Mouse (Mus musculus) spleen, adult 2 months (tissue): ENCODE results near the gene Myo3b. TPM values are rescaled to one million over a fixed set of nuclear protein-coding genes. Genes with fewer than 3 reads are reported as not detected.
"Not testable (repeated sequence)": the region's sequence is repeated elsewhere in the genome, so short reads cannot be mapped to it uniquely, and the experiment has no call there.

Source experiments
- DNase-seq, 2 experiments: peaks; one replicate each; pipeline versions ENCODE4 v3.0.0 to v3.0.0-alpha.2; 2012 to 2021; ENCODE audit warnings: low spot score in 2 of 2, low read depth in 1 of 2
- H3K27ac ChIP-seq: fragments of 200-500 bp; 2 replicates; pipeline ENCODE4 v1.5.1; 2012; ENCODE audit warnings: low read length, inconsistent platforms; ENCODE audit not compliant: insufficient read depth
- H3K27me3 ChIP-seq: fragments of 200-500 bp; 2 replicates; pipeline ENCODE4 v1.6.1; 2012; ENCODE audit warnings: mild to moderate bottlenecking, moderate library complexity, low read length, inconsistent platforms; ENCODE audit not compliant: control insufficient read depth, insufficient read depth
- H3K36me3 ChIP-seq: fragments of 200-500 bp; 2 replicates; pipeline ENCODE4 v1.6.1; 2012; ENCODE audit warnings: mild to moderate bottlenecking, low read length, inconsistent platforms; ENCODE audit not compliant: control insufficient read depth, insufficient read depth
- H3K4me1 ChIP-seq: fragments of 200-500 bp; 2 replicates; pipeline ENCODE4 v1.6.1; 2011; ENCODE audit warnings: inconsistent platforms; ENCODE audit not compliant: control insufficient read depth, insufficient read depth, insufficient read length
- H3K4me3 ChIP-seq: fragments of 200-500 bp; 2 replicates; pipeline ENCODE4 v1.5.1; 2011; ENCODE audit warnings: mild to moderate bottlenecking, inconsistent platforms; ENCODE audit not compliant: insufficient read depth, insufficient read length; ENCODE audit errors: extremely low read depth
- CTCF ChIP-seq: fragments of 200-500 bp; IDR thresholded peaks from 2 replicates; pipeline ENCODE4 v1.5.1; 2011; ENCODE audit warnings: mild to moderate bottlenecking, inconsistent platforms; ENCODE audit not compliant: insufficient read depth, insufficient read length, insufficient replicate concordance; ENCODE audit errors: extremely low read depth
- POLR2A ChIP-seq: fragments of 200-500 bp; IDR thresholded peaks from 2 replicates; pipeline ENCODE4 v1.6.1; 2011; ENCODE audit warnings: low read depth, low read length, inconsistent platforms
- WGBS: fragments of 180-500 bp; shearing (Covaris S2); methylation state at CpG from one replicate; pipeline ENCODE4 v1.1.7; 2018; 5-methylcytosine and 5-hydroxymethylcytosine counted together
- polyA plus RNA-seq: library from polyadenylated mRNA; depleted of rRNA; stranded (reverse); fragments of >200 nt; gene quantifications from 2 replicates; pipeline ENCODE4 v1.2.3, GENCODE M21; 2012; rRNA removed

The Myo3b gene
- 0.18 and 0.20 TPM in 2 replicates for polyA plus RNA-seq

DNA sequence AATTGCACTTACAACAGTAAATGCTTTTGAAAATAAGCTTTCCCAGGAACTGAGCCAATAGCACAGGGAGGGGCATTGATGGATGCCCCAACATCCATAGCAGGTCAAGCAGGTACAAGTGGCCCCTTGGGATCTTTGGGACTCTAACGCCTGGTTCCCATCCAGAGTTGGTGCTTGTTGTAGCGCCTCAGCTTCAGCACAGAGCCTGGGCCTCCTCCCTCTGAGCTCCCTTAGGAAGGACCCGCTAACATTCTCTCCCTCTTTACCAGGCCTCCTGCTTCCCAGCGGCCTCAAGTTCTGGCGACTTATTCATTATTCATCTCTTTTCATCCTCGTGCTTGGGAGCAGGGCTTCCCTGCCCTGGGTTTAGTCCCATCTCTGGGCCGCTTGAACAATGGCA lies at the start of gene Myo3b:
Gene Myo3b, plus strand, starts transcription at position 375 of the 400 bp plus-strand sequence.
- Histone ChIP-seq H3K4me3 (no peak within 1 kb of the TSS), H3K36me3 (no peaks in the 10 kb centered on the region), H3K27ac (no peak within 1 kb of the TSS), H3K27me3 (no peaks in the 10 kb centered on the region), H3K4me1 (no peaks in the 10 kb centered on the region)
- DNase-seq: no peak
- TF ChIP-seq CTCF: no peak
- no peak for TF ChIP-seq POLR2A
- WGBS: 70% methylated on average over 7 of the region's 7 CpGs

DNA sequence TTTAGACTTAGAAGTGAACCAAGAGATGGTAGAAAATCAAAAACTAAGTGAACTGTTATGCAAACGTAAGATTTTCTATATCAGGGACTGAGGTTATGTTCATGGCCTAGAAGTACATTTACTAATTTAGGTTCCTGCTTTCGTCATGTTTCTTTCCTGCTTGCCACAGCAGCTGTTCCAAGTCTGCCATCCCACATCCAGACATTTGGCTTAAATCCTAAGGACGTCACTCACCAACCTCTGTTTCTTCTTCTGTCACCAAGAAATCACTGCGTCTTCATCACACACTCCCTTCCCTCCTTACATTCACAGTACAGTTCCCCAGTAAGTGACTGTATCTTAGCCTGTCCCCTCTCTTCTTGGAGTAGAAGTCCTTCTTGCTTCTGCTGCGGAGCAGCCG lies 49.7 kb upstream of the Myo3b start:
- Histone ChIP-seq H3K27me3 (no peaks in the 10 kb centered on the region), H3K36me3 (peaks cover 14% of the 10 kb centered on the region), H3K4me3 (no peak overlapping the region), H3K4me1 (no peaks in the 10 kb centered on the region), H3K27ac (no peak overlapping the region)
- 90% methylated on average over 6 of the region's 6 CpGs for WGBS
- DNase-seq: no peak
- TF ChIP-seq CTCF: no peak
- no peak for TF ChIP-seq POLR2A

DNA sequence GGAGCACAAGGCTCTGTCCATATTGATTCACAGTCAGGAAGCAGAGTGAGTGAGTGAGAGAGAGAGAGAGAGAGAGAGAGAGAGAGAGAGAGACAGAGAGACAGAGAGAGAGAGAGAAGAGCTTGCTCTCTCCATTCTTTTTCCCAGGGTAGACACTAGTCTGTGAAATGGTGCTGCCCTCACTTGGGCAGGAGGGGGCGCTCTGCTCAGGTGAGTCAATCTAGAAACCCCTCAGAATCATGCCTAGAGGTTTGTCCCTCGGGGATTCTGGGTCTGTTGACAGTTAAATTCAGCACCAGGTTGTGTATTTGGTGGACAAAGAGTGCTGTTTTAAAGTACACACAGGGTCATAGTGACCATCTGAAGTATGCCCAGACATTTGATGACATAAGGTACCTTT lies 48.3 kb upstream of the Myo3b start:
- DNase-seq: no peak
- no peak for TF ChIP-seq CTCF
- no peak for TF ChIP-seq POLR2A
- Histone ChIP-seq H3K27me3 (no peaks in the 10 kb centered on the region), H3K4me3 (no peak overlapping the region), H3K4me1 (peaks cover 2% of the 10 kb centered on the region; the same call in 1 of the 2 replicates), H3K36me3 (peaks cover 16% of the 10 kb centered on the region), H3K27ac (no peak overlapping the region)
- WGBS: 83% methylated on average over 2 of the region's 2 CpGs

DNA sequence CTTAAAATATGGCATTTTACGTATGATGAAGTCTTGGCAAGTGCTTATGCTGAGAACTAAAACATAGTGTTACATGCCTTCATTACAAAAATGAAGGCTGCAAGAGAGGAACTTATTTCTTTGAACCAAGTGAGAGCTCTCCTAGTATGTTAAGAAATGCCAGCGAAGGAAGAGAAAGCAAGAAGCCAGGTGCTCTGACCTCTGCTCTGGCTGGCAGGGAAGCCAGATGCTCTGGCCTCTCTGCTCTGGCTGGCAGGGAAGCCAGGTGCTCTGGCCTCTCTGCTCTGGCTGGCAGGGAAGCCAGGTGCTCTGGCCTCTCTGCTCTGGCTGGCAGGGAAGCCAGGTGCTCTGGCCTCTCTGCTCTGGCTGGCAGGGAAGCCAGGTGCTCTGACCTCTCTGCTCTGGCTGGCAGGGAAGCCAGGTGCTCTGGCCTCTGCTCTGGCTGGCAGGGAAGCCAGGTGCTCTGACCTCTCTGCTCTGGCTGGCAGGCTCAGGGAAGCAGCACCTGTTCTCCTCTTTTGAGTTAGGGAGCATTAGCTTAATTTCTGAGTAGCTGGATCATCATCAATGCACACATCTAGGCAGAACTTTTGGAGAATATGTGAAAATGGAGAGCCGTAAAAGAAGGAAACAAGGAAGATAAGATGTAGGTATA lies 44.7 kb upstream of the Myo3b start:
- not testable (repeated sequence) for H3K4me1 ChIP-seq, H3K27me3 ChIP-seq, H3K4me3 ChIP-seq, DNase-seq
- H3K27ac ChIP-seq: peak overlapping the region; percentile 50
- H3K36me3 ChIP-seq: peaks cover 18% of the 10 kb centered on the region
- WGBS: 78% methylated on average over 3 of the region's 3 CpGs

DNA sequence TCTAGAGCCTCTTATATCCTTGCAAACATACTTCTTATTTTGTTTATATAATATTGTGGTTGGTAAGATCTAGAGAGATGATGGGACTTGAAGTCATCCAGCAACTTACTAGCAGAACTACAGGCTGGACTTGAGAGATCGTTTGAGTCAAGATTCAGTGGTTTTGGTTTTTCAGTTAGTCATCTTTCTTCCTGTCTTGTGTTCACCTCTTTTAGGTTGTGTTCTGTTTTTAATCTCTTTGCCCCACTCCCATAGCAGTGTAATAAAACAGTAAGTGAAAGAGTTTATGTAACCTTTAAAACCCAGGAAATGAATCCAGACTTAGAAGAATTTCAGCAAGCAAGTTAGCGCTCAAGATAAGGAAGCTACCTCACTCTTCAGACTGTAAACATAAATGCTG lies 44.1 kb upstream of the Myo3b start:
- DNase-seq: no peak
- no peak overlapping the region for H3K27ac ChIP-seq
- no peaks in the 10 kb centered on the region for H3K27me3 ChIP-seq
- TF ChIP-seq CTCF: no peak
- no peak for TF ChIP-seq POLR2A
- peaks cover 2% of the 10 kb centered on the region; the same call in 1 of the 2 replicates for H3K4me1 ChIP-seq
- no peak overlapping the region for H3K4me3 ChIP-seq
- WGBS: 18% methylated on average over 2 of the region's 2 CpGs
- peaks cover 18% of the 10 kb centered on the region for H3K36me3 ChIP-seq

DNA sequence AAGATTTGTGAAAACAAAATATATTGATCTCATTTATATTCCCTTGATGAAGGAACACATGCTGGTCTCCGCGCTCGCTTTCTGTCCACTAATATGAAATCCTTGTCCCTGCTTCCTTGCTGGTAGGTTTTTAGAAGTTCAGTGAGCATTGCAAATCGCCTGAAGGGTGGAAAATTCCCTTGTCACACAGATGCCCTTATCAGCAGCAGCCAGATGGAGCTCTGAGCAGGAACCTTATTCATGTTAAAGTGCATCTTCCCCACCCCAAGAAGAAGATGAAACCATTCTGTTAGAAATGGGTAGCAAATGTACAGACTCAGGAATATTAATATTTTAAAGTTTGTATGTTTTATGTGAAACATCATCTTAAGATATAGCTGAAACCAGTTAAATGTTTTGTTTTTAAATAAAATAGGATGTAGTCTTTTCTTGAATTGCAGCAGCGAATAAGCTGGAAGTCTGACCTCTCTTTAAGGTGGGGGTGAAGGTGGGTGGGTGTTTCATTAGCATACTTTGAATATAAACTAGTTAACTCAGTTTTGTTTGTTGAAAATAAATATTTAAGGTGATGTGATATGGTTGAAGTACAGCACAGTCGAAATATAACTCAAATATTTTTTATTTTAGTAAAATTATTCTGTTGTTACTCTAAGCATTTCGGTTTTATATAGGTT lies 39.7 kb upstream of the Myo3b start:
- Histone ChIP-seq H3K27ac (no peak overlapping the region), H3K4me3 (no peak overlapping the region), H3K4me1 (peaks cover 2% of the 10 kb centered on the region; the same call in 1 of the 2 replicates), H3K36me3 (peaks cover 9% of the 10 kb centered on the region), H3K27me3 (no peaks in the 10 kb centered on the region)
- TF ChIP-seq CTCF: no peak
- no peak for TF ChIP-seq POLR2A
- WGBS: 91% methylated on average over 7 of the region's 7 CpGs
- DNase-seq: no peak

DNA sequence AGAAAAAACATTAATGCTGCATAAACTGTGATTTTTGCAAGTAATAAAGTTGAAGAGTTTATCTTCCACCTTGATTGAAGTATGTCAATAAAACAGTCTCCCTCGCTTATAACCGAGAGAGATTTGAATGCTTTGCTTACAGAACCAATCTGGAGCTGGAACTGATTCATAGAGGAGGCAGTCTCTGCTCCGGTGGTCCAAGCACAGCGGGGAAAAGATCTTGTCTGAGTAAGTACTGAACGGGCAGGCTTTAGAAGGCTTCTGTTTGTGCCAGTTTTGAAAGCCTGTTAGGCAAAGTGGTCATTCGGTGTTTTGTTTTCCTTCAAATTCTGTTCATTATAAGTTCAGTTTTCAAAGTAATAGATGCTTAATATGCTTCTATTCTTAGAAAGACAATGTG lies 38.6 kb upstream of the Myo3b start:
- Histone ChIP-seq H3K27ac (no peak overlapping the region), H3K36me3 (peaks cover 6% of the 10 kb centered on the region), H3K27me3 (no peaks in the 10 kb centered on the region), H3K4me1 (no peaks in the 10 kb centered on the region), H3K4me3 (no peak overlapping the region)
- 95% methylated on average over 6 of the region's 6 CpGs for WGBS
- DNase-seq: no peak
- TF ChIP-seq CTCF (no peak), POLR2A (no peak)

DNA sequence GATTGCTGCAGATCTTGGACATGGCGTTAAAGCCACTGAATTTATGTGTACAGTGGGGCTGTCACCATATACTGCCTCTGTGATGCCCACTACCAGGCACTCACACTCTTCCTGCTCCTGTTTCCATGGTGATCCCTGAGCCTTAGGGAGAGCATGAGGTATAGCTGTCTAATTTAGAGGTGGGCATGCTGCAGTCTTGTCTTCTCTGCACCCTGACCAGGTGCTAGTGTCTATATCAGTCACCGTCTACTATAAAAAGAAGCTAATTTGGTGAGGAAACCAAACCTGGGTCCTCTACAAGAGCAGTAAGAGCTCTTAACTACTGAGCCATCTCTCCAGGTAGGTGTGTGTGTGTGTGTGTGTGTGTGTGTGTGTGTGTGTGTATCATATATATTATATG lies 32.4 kb upstream of the Myo3b start:
- peaks cover 8% of the 10 kb centered on the region for H3K36me3 ChIP-seq
- TF ChIP-seq CTCF (no peak), POLR2A (no peak)
- H3K27ac ChIP-seq: no peak overlapping the region
- H3K4me1 ChIP-seq: no peaks in the 10 kb centered on the region
- H3K27me3 ChIP-seq: no peaks in the 10 kb centered on the region
- no peak overlapping the region for H3K4me3 ChIP-seq
- no peak for DNase-seq
- 97% methylated on average over 2 of the region's 2 CpGs for WGBS
